Mouse (Mus musculus) G1E (cell line): ENCODE data around the gene Ing5.

Experiments used
- CTCF ChIP-seq: IDR thresholded peaks from 2 replicates; pipeline ENCODE4 v1.5.1; 2012; ENCODE audit warnings: low read depth, low read length, inconsistent platforms, mixed read lengths
- GATA1 ChIP-seq: IDR thresholded peaks from 2 replicates; pipeline ENCODE4 v1.6.1; 2012; ENCODE audit warnings: borderline replicate concordance, low read length, inconsistent platforms, mixed read lengths
- POLR2AphosphoS5 ChIP-seq: IDR thresholded peaks from 2 replicates; pipeline ENCODE4 v1.6.1; 2012; ENCODE audit warnings: low read depth, low read length, inconsistent platforms; ENCODE audit not compliant: insufficient replicate concordance
- TAL1 ChIP-seq: conservative IDR thresholded peaks from 2 replicates; pipeline ENCODE4 v1.6.1; 2012; ENCODE audit warnings: low read depth, low read length, inconsistent platforms, mixed read lengths

- TF ChIP-seq CTCF (no peak), POLR2AphosphoS5 (no peak), GATA1 (no peak), TAL1 (no peak)
Observed at GRCm38 (mm10) chr1:93760076-93760475, 43.7 kb upstream of the Ing5 start.
